Mouse (Mus musculus) forebrain, embryonic 12.5 days (tissue): ENCODE data around the gene G0s2. TPM values are rescaled to one million over a fixed set of nuclear protein-coding genes. Genes with fewer than 3 reads are reported as not detected.

Source experiments
- ATAC-seq: fragments of 200-750 bp; cut with Nextera tagmentation; 2 replicates; pipeline ENCODE4 v1.8.0; 2017; ENCODE audit warnings: moderate TSS enrichment; ENCODE audit not compliant: low FRiP score
- H3K27ac ChIP-seq: fragments of 300-500 bp; sonication (generic); 2 replicates; pipeline ENCODE4 v1.5.1; 2016; ENCODE audit warnings: mild to moderate bottlenecking
- H3K27me3 ChIP-seq: fragments of 300-500 bp; sonication (generic); 2 replicates; pipeline ENCODE4 v1.6.1; 2016; ENCODE audit warnings: mild to moderate bottlenecking
- H3K36me3 ChIP-seq: fragments of 300-500 bp; sonication (generic); replicated peaks from 2 replicates; pipeline ENCODE4 v1.6.1; 2016; ENCODE audit warnings: mild to moderate bottlenecking
- H3K4me1 ChIP-seq: fragments of 300-500 bp; sonication (generic); 2 replicates; pipeline ENCODE4 v1.6.1; 2016
- H3K4me2 ChIP-seq: fragments of 300-500 bp; sonication (generic); 2 replicates; pipeline ENCODE4 v1.6.1; 2016; ENCODE audit warnings: mild to moderate bottlenecking, moderate library complexity
- H3K4me3 ChIP-seq: fragments of 300-500 bp; sonication (generic); replicated peaks from 2 replicates; pipeline ENCODE4 v1.5.1; 2016; ENCODE audit warnings: mild to moderate bottlenecking
- H3K9ac ChIP-seq: fragments of 300-500 bp; sonication (generic); 2 replicates; pipeline ENCODE4 v1.6.1; 2016; ENCODE audit warnings: mild to moderate bottlenecking
- H3K9me3 ChIP-seq: fragments of 300-500 bp; sonication (generic); 2 replicates; pipeline ENCODE4 v1.6.1; 2016
- WGBS: fragments of 180-500 bp; shearing (Covaris S2); methylation state at CpG from one replicate; pipeline ENCODE4 v1.1.7; 2016; 5-methylcytosine and 5-hydroxymethylcytosine counted together
- polyA plus RNA-seq: library from polyadenylated mRNA; unstranded; fragments of >200 nt; fragmentation: Nextera tagmentation; extraction: Ambion mirVana; gene quantifications from 2 replicates; pipeline ENCODE4 v1.2.1, GENCODE M21; 2016

The G0s2 gene
- polyA plus RNA-seq, 1 experiment from 2014 or later: 6.9 TPM

DNA sequence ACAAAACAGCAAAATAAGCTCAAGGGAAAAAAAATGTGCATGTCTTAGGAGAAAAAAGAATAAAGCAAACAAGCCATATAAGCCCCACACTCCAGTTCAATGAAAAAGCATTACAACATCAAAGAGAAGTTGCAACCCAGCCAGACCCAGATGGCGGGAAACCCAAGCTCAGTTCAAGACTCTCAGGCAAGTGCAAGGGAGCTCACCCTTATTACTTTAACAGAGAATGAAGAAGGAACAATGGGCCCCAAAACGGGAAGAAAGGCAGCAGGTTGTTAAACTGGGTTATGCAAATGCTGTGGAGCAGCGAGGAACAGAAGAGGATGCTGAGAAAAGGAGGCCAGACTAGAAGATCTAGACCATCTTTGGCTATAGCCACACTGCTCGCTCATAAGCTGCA is 30.2 kb downstream of the G0s2 start:
- no peaks in the 10 kb centered on the region for H3K4me1 ChIP-seq
- no peak overlapping the region for H3K4me3 ChIP-seq
- H3K9me3 ChIP-seq: no peaks in the 10 kb centered on the region
- 49% methylated on average over 4 of the region's 4 CpGs for WGBS
- ATAC-seq: no peak
- no peak overlapping the region for H3K27ac ChIP-seq
- no peaks in the 10 kb centered on the region for H3K27me3 ChIP-seq
- H3K36me3 ChIP-seq: no peaks in the 10 kb centered on the region
- H3K9ac ChIP-seq: no peak overlapping the region
- H3K4me2 ChIP-seq: no peak overlapping the region

DNA sequence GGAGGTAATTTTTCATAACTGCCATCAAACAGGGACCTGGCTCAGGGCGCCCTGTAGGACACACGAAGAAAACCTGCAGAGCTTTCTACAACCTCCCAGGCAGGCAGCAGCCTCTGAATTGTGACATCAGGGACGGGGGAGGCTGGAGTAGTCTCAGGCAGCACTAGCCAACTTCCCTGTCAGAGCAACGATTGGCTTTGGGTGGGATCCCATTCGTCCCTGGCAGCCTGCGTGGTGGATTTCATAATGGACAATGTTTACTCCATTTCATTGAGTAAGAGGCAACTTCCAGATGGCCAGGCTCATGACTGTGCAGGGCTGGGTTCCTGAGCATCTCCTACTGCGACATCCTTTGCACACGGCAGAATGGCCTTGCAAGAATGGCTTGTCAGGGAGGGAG is 30.8 kb downstream of the G0s2 start:
- Histone ChIP-seq H3K36me3 (no peaks in the 10 kb centered on the region), H3K27ac (no peak overlapping the region), H3K4me2 (no peak overlapping the region), H3K9me3 (no peaks in the 10 kb centered on the region), H3K27me3 (no peaks in the 10 kb centered on the region), H3K4me1 (no peaks in the 10 kb centered on the region), H3K4me3 (no peak overlapping the region), H3K9ac (no peak overlapping the region)
- 85% methylated on average over 8 of the region's 8 CpGs for WGBS
- no peak for ATAC-seq

DNA sequence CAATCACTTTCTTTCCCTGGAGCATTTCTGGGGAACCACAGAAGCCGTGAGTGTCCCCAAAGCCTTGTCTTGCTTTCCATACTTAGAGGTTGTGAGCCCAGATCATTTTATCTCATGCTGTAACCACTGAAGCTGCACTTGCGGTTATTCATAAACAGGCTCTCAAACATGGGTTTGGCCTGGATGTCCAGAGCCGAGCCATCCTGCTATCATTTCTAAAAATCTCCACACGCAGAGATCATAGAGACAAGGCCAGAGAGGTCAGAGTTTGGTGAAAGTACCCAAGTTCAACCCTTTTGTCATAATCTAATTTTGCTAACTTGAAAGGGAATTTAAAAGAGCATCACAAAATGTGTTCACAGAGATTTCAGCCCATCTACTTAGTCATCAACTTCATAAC is 31.6 kb downstream of the G0s2 start:
- H3K4me3 ChIP-seq: no peak overlapping the region
- WGBS: 92% methylated on average over 4 of the region's 4 CpGs
- no peaks in the 10 kb centered on the region for H3K4me1 ChIP-seq
- no peak overlapping the region for H3K9ac ChIP-seq
- ATAC-seq: no peak
- H3K27me3 ChIP-seq: no peaks in the 10 kb centered on the region
- no peaks in the 10 kb centered on the region for H3K9me3 ChIP-seq
- no peaks in the 10 kb centered on the region for H3K36me3 ChIP-seq
- no peak overlapping the region for H3K4me2 ChIP-seq
- no peak overlapping the region for H3K27ac ChIP-seq

DNA sequence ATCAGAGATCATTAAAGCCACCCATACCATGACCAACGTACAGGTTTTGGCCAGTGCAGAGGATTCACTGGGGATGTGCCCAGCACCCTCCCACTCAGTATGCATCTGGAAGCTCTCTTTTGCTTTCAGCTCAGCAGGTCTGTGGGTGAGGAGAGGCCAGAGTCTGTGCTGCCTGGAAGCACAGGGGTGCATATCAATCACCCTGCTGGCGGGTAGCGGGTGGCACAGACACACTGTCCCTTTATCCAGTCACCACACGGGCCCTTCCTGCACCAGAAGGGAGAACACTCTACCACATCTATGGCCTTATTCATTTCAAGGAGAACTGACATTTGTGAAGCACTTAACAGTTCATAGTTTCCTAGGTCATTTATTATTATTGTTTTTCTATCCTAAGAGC is 34.6 kb downstream of the G0s2 start:
- Histone ChIP-seq H3K27me3 (no peaks in the 10 kb centered on the region), H3K4me3 (no peak overlapping the region), H3K9ac (no peak overlapping the region), H3K4me1 (no peaks in the 10 kb centered on the region), H3K27ac (no peak overlapping the region), H3K36me3 (no peaks in the 10 kb centered on the region), H3K4me2 (no peak overlapping the region), H3K9me3 (no peaks in the 10 kb centered on the region)
- WGBS: 60% methylated on average over 4 of the region's 4 CpGs
- ATAC-seq: no peak

DNA sequence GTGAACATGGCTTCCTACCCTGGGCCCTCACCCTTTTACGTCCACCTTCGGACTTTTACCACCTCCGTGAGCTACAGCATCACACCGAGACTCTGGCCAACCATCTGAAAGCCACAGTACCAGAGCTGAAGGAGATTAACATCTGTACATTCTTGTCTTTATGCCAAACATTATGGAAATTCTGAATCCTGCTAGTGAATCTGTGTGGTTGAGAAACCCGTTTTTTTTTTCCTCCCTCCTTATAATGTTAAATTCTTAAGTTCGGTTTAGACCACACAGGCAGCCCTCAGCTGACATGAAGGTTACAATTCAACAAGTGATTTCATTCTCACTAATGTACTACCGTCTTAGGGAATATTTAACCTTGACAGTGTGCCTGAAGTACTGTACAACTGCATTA is 38.1 kb downstream of the G0s2 start:
- no peaks in the 10 kb centered on the region for H3K4me1 ChIP-seq
- H3K27ac ChIP-seq: no peak overlapping the region
- no peak overlapping the region for H3K4me3 ChIP-seq
- no peak for ATAC-seq
- H3K4me2 ChIP-seq: no peak overlapping the region
- no peaks in the 10 kb centered on the region for H3K27me3 ChIP-seq
- H3K9ac ChIP-seq: no peak overlapping the region
- H3K9me3 ChIP-seq: no peaks in the 10 kb centered on the region
- 89% methylated on average over 7 of the region's 7 CpGs for WGBS
- H3K36me3 ChIP-seq: no peaks in the 10 kb centered on the region

DNA sequence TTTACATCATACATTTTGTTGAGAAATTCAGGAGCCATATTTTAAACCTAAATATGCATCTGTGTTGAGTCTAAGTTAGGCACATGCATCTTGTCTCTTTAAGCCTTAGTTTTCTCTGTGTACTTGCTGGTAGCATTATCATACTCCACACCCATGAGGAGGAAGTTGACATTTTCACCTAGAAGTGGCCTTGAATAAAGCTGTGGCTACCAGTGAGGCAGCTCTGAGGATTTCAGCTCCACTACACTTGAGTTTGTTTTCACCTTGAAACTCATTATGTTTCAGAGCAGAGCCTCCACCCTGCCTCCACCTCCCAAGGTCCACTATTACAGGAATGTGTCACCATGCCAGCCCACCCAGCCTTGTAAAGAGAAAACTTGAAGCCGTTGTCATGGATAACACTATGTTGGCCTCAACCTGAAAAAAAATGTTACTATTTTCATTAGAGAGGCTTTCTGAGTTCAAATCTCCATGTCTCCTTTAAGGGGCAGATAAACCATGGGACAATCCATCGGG is 38.8 kb downstream of the G0s2 start:
- Histone ChIP-seq H3K36me3 (no peaks in the 10 kb centered on the region), H3K9ac (no peak overlapping the region), H3K4me3 (no peak overlapping the region), H3K4me2 (no peak overlapping the region), H3K27me3 (no peaks in the 10 kb centered on the region), H3K9me3 (no peaks in the 10 kb centered on the region), H3K27ac (no peak overlapping the region), H3K4me1 (no peaks in the 10 kb centered on the region)
- ATAC-seq: no peak
- WGBS: 88% methylated on average over 2 of the region's 2 CpGs

DNA sequence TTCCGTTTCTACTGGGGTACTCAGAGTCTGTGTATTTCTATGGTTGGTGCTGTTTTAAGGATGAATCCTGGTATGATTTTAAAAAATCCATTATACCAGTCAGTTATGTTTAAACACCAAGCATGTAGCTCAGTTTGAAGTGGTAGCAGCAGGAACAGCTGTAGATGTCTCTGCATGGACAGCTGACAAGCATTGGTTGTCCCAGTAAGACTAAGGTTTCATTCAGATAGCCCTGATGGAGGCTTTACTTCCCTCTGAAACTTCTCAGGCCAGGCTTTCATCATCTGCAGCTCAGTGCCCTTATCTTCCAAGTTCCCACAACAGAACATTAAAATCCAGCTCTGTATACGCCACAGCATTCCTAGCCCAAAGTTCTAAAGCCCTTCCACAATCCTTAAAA is 40.3 kb downstream of the G0s2 start:
- Histone ChIP-seq H3K9me3 (no peaks in the 10 kb centered on the region), H3K36me3 (no peaks in the 10 kb centered on the region), H3K27ac (no peak overlapping the region), H3K27me3 (no peaks in the 10 kb centered on the region), H3K9ac (no peak overlapping the region), H3K4me3 (no peak overlapping the region), H3K4me2 (no peak overlapping the region), H3K4me1 (no peaks in the 10 kb centered on the region)
- 89% methylated on average over 2 of the region's 2 CpGs for WGBS
- ATAC-seq: no peak

DNA sequence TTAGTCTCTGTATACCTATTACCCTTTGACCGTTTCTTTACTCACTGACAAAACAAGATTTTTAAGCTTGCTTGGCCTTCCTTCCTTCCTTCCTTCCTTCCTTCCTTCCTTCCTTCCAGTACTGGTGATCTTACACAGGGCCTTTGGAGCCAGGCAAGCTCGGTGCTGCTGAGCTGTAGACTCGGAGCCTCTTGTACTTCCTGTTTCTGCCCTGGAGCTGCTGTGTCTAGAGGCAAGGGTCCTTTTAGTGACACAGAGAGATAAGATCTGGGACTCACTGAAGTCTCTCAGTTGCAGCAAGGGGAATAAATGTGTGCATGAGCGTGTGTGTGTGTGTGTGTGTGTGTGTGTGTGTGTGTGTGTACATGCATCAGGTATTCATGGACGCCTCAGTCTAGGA is 42.1 kb downstream of the G0s2 start:
- Histone ChIP-seq H3K9ac (no peak overlapping the region), H3K9me3 (no peaks in the 10 kb centered on the region), H3K4me2 (no peak overlapping the region), H3K4me1 (no peaks in the 10 kb centered on the region), H3K4me3 (no peak overlapping the region), H3K36me3 (no peaks in the 10 kb centered on the region), H3K27ac (no peak overlapping the region), H3K27me3 (no peaks in the 10 kb centered on the region)
- WGBS: 77% methylated on average over 5 of the region's 5 CpGs
- ATAC-seq: no peak

DNA sequence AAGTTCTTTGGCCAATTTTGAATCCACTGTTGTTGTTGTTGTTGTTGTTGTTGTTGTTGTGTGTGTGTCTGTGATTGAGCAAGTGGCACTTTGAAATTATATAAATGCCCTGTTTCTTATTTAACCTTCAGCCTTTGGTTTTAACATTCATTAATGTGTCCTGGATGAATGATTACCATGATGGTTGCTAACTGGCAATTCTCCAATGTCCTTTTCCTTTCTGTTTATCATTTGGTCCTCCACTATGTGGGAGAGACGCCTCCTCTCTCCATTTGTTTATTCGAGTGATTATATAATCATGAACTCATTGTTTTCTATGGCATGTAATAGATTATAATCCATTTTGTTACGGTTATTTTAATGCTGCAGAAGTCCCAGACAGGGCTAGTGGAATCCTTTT is 42.5 kb downstream of the G0s2 start:
- Histone ChIP-seq H3K4me3 (no peak overlapping the region), H3K27me3 (no peaks in the 10 kb centered on the region), H3K4me2 (no peak overlapping the region), H3K27ac (no peak overlapping the region), H3K9me3 (no peaks in the 10 kb centered on the region), H3K9ac (no peak overlapping the region), H3K36me3 (no peaks in the 10 kb centered on the region), H3K4me1 (0 out of 2 replicates have a peak, but pooled peaks cover under 1% of the 10 kb centered on the region)
- 82% methylated on average over 3 of the region's 3 CpGs for WGBS
- ATAC-seq: no peak

DNA sequence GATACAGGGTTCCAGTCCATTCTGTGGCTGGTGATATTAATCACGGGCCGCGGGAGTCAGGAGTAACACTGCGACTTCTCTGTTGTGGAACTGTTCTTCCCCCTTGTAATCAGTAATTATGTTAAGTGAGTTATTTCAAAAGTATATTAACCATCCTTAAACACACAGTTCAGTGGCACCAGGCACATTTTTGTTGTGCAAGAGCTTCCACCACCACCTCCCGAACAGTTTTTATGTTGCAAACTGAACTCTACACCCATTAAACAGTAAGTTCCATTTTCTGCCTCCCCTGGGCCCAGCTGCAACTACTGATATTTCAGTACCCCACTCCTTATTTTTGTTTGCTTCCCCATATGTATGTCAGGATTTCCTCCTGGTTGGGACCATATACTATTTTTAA is 43.4 kb downstream of the G0s2 start:
- no peak for ATAC-seq
- no peaks in the 10 kb centered on the region for H3K27me3 ChIP-seq
- H3K4me1 ChIP-seq: peaks cover 4% of the 10 kb centered on the region; the same call in 1 of the 2 replicates
- H3K9me3 ChIP-seq: no peaks in the 10 kb centered on the region
- H3K9ac ChIP-seq: no peak overlapping the region
- no peak overlapping the region for H3K4me2 ChIP-seq
- WGBS: 94% methylated on average over 5 of the region's 5 CpGs
- H3K4me3 ChIP-seq: no peak overlapping the region
- no peaks in the 10 kb centered on the region for H3K36me3 ChIP-seq
- no peak overlapping the region for H3K27ac ChIP-seq

DNA sequence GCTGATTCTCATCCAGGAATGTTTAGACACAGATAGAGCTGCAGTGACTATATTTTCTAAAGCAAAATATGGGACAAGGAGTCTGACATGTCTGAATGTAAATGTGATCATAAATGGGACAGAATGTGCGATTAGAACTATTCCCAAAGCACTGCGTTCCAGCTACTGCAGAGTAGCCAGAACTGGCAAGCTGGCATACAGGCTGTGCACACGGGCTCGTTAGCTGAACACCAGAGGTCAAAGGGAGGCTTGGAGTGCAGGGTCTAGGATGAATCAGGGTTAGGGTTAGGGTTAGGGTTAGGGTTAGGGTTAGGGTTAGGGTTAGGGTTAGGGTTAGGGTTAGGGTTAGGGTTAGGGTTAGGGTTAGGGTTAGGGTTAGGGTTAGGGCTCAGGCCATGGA is 45.5 kb downstream of the G0s2 start:
- no peak overlapping the region for H3K9ac ChIP-seq
- WGBS: 67% methylated on average over 4 of the region's 4 CpGs
- H3K9me3 ChIP-seq: no peaks in the 10 kb centered on the region
- peaks cover 4% of the 10 kb centered on the region; the same call in 1 of the 2 replicates for H3K4me1 ChIP-seq
- no peak overlapping the region for H3K4me2 ChIP-seq
- no peak for ATAC-seq
- H3K27me3 ChIP-seq: no peaks in the 10 kb centered on the region
- H3K4me3 ChIP-seq: no peak overlapping the region
- H3K27ac ChIP-seq: no peak overlapping the region
- H3K36me3 ChIP-seq: no peaks in the 10 kb centered on the region

DNA sequence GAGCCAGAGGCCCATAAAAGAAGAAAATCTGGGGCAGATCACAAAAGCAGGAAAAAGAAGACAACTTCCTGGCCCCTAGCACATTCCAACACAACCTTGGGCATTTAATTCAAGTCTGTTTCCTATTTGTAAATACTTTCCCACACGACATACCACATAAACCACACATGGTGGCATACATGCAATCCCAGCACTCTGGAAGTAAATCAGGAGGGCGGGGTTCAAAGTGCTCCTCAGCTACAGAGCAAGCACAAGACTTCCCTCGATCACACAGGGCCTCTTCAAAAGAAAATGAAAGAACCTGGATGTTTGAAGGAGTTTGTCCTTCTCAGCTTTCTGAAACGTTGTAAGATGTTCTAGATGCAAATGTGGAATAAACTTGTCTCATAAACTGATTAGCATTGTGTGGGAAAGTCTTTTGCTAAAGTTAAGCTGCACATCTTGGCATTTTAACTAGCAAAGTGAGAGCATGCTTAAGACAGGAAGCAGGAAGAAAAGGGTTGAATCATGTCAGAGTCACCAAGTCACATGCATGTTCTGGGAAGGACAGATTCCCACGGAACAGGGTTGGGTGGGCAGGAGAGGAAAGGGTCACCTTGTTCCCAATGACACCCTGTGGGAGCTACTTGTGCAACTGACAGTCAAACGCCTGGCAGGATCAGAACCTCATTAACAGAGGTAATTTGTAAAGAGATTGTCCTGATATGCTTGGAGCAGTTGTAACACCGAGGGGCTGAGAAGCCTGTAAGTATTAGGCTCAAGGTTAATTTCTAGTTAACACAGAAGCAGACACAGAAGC is 46.1 kb downstream of the G0s2 start:
- H3K4me1 ChIP-seq: peaks cover 4% of the 10 kb centered on the region; the same call in 1 of the 2 replicates
- no peak for ATAC-seq
- H3K9ac ChIP-seq: no peak overlapping the region
- H3K9me3 ChIP-seq: no peaks in the 10 kb centered on the region
- H3K36me3 ChIP-seq: no peaks in the 10 kb centered on the region
- no peak overlapping the region for H3K27ac ChIP-seq
- WGBS: 54% methylated on average over 7 of the region's 7 CpGs
- no peak overlapping the region for H3K4me2 ChIP-seq
- no peak overlapping the region for H3K4me3 ChIP-seq
- no peaks in the 10 kb centered on the region for H3K27me3 ChIP-seq

DNA sequence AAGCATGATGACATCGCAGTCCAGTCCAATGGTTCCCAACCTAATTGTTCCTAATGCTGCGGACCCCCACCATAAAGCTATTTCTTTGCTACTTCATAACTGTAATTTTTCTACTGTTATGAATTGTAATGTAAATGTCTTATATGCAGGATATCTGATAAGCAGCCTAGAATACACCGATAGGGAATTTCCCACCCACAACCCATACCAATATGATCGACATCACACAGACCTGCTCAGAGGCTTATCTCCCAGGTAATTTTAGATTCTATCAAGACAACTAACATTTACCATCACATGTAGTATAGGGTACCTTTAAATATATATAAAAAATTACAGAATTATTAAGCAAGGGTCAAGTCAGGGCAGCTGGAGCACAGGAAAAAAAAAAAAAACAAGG is 46.9 kb downstream of the G0s2 start:
- Histone ChIP-seq H3K9me3 (no peaks in the 10 kb centered on the region), H3K27ac (no peak overlapping the region), H3K4me3 (no peak overlapping the region), H3K4me2 (no peak overlapping the region), H3K4me1 (peaks cover 4% of the 10 kb centered on the region; the same call in 1 of the 2 replicates), H3K36me3 (no peaks in the 10 kb centered on the region), H3K9ac (no peak overlapping the region), H3K27me3 (no peaks in the 10 kb centered on the region)
- WGBS: 95% methylated on average over 4 of the region's 4 CpGs
- no peak for ATAC-seq
